ENCODE assay signal across 21 mouse cellular contexts in the genomic region with DNA sequence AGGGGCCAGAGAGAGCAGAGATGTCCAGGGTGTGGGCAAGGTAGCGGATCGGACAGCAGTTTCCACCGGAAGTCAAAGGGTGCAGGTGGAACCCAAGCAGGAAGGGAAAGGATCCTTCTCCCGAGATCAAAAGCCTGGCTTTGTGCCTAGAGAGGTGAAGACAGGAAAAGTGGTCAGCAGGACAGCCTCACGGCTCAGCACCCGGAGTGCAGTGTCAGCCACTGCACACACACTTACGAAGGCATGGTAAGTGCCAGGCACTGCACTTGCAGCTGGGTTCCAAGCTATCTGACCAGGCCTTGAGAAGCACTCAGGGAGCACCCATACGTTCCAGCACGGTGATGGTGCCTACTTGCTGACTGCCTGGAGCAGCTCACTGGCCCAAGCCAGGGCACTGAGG. TPM values are rescaled to one million over a fixed set of nuclear protein-coding genes. Genes with fewer than 3 reads are reported as not detected.
DNase-seq lines count a peak whose midpoint lies in the region; ATAC-seq and TF ChIP-seq lines count a peak whose summit lies in the region.
"Had no signal": no experiment of that assay in that cellular context is flagged by ENCODE, and none has a peak within 500 bp of the region (broad histone marks: within the 10 kb centered on the region; RNA-seq: fewer than 3 reads in every experiment).

No protein-coding gene starts in this region.

- H3K4me2 ChIP-seq in heart, embryonic 14.5 days (ENCODE audit: low read length) = no peak overlapping the region
- H3K4me2 ChIP-seq: forebrain, embryonic 13.5 days; hindbrain, embryonic 13.5 days had no signal

- 29% methylated on average over 9 of the region's 9 CpGs for WGBS in heart, embryonic 14.5 days
- 43% methylated on average over 9 of the region's 9 CpGs for WGBS in heart, adult 2 months

- no peak overlapping the region for H3K4me3 ChIP-seq in heart, embryonic 14.5 days (ENCODE audit: control insufficient read depth in 1 of 2, insufficient read depth in 1 of 2, low read depth in 1 of 2, low read length in 2 of 2)
- H3K4me3 ChIP-seq in heart, adult 2 months = no peak overlapping the region
- H3K4me3 ChIP-seq: embryonic facial prominence, embryonic 10.5 days; forebrain, embryonic 13.5 days; hindbrain, embryonic 13.5 days had no signal

- peaks cover 3% of the 10 kb centered on the region; the same call in 1 of the 2 replicates for H3K79me2 ChIP-seq in heart, adult 2 months (replicated peaks; ENCODE audit: control insufficient read depth, insufficient read depth, low read length)

- peaks cover 6 to 15% of the 10 kb centered on the region in 2 experiments for H3K4me1 ChIP-seq in heart, embryonic 14.5 days (ENCODE audit: control insufficient read depth in 2 of 2, insufficient read depth in 2 of 2, low read length in 2 of 2)
- peaks cover 2% of the 10 kb centered on the region for H3K4me1 ChIP-seq in heart, adult 2 months (ENCODE audit: control insufficient read depth, insufficient read depth, low read length)
- H3K4me1 ChIP-seq: forebrain, embryonic 13.5 days; hindbrain, embryonic 13.5 days had no signal

- no peak overlapping the region for H3K9ac ChIP-seq in heart, embryonic 14.5 days (ENCODE audit: low read length)
- no peak overlapping the region for H3K9ac ChIP-seq in heart, adult 2 months (ENCODE audit: low read depth, low read length)
- H3K9ac ChIP-seq: forebrain, embryonic 13.5 days; forebrain, postnatal 0 days; hindbrain, embryonic 13.5 days had no signal

- TF ChIP-seq CTCF in heart, adult 2 months (IDR thresholded peaks at IDR 0.05) = no peak

- intact Hi-C loops in heart, adult 2 months (cut with DNase I) = no loop called here
- intact Hi-C loops in heart, postnatal 14 days (cut with DNase I) = no loop called here

- no peaks in the 10 kb centered on the region for H3K9me3 ChIP-seq in heart, embryonic 14.5 days (ENCODE audit: control insufficient read depth, low read length)
- H3K9me3 ChIP-seq: embryonic facial prominence, embryonic 10.5 days; forebrain, embryonic 13.5 days; hindbrain, embryonic 13.5 days had no signal

- peak overlapping the region in 1 of 2 experiments; percentile 24; a peak in 1 of 4 replicates for H3K27ac ChIP-seq in heart, embryonic 14.5 days (replicated peaks in 1 of 2; ENCODE audit: control insufficient read depth in 1 of 2, insufficient read depth in 1 of 2, low read depth in 2 of 2, low read length in 2 of 2)
- H3K27ac ChIP-seq in heart, adult 2 months = no peak overlapping the region
- H3K27ac ChIP-seq: embryonic facial prominence, embryonic 10.5 days; forebrain, embryonic 13.5 days; hindbrain, embryonic 13.5 days had no signal

- no peaks in the 10 kb centered on the region for H3K27me3 ChIP-seq in heart, embryonic 14.5 days (ENCODE audit: control insufficient read depth, insufficient read depth, low read length)
- no peaks in the 10 kb centered on the region for H3K27me3 ChIP-seq in heart, adult 2 months (ENCODE audit: control insufficient read depth, insufficient read depth, low read length)
- H3K27me3 ChIP-seq: CH12.LX; forebrain, embryonic 13.5 days; hindbrain, embryonic 13.5 days had no signal

- TF ChIP-seq EP300 in heart, adult 2 months (IDR thresholded peaks at IDR 0.05; ENCODE audit: insufficient read depth, low read depth, low read length) = no peak

- peaks cover 74% of the 10 kb centered on the region for H3K36me3 ChIP-seq in heart, embryonic 14.5 days (ENCODE audit: control insufficient read depth, insufficient read depth, low read length)
- H3K36me3 ChIP-seq in heart, adult 2 months (ENCODE audit: control insufficient read depth, insufficient read depth, low read length) = no peaks in the 10 kb centered on the region

- TF ChIP-seq POLR2A in heart, adult 2 months (IDR thresholded peaks at IDR 0.05; ENCODE audit: insufficient read depth, low read depth, low read length) = no peak

- no peak for DNase-seq in heart, adult 2 months
- peak; percentile 66 for DNase-seq in heart, postnatal 4 days
- no peak for DNase-seq in heart, postnatal 14 days
- peak; percentile 33 for DNase-seq in kidney, postnatal 10 days
- no peak for DNase-seq in kidney, postnatal 14 days
- DNase-seq in liver = no peak
- DNase-seq: adrenal gland, adult 2 months; adrenal gland, postnatal 25 days; cerebellum, adult 2 months; cerebellum, postnatal 10 days; forebrain, postnatal 0 days; gastrocnemius, postnatal 25 days; heart, postnatal 36 days; kidney, adult 9 months had no signal

- ATAC-seq in heart, embryonic 14.5 days (ENCODE audit: insufficient number of reproducible peaks, insufficient read depth, low FRiP score, low read depth) = peak; percentile 61; the same call in 1 of the 2 replicates
- ATAC-seq: forebrain, embryonic 13.5 days; forebrain, postnatal 0 days; intestine, embryonic 16.5 days had no signal

RNA-seq across cellular contexts. Expression of a gene that starts 12.8 kb away (rescaled TPM):
- 20.9 and 22.1 TPM in 2 replicates for polyA plus RNA-seq in heart, embryonic 14.5 days (2014; fragmentation: Nextera tagmentation; extraction: Ambion mirVana)
- total RNA-seq in heart, adult 2 months (2021) = 1 to 10 TPM; 4.6 to 5.9 TPM
- 5.7 and 7.4 TPM in 2 replicates for polyA plus RNA-seq in heart, adult 2 months (2012; rRNA removed)
- 10 to 100 TPM; 17.1 to 17.2 TPM for total RNA-seq in heart, postnatal 4 days (2021)
- total RNA-seq in heart, postnatal 14 days (2021) = 1 to 10 TPM; 7.4 to 7.9 TPM

RNA-seq across cellular contexts. Expression of a gene that starts 17.4 kb away (rescaled TPM):
- 178 and 202 TPM in 2 replicates for polyA plus RNA-seq in heart, embryonic 14.5 days (2014; fragmentation: Nextera tagmentation; extraction: Ambion mirVana)
- 10 to 100 TPM; 83.8 to 89.9 TPM for total RNA-seq in heart, adult 2 months (2021)
- 85.3 and 101 TPM in 2 replicates for polyA plus RNA-seq in heart, adult 2 months (2012; rRNA removed)
- 100 to 1,000 TPM; 280 to 281 TPM for total RNA-seq in heart, postnatal 4 days (2021)
- 100 to 1,000 TPM; 139 to 166 TPM for total RNA-seq in heart, postnatal 14 days (2021)
- total RNA-seq: granulocyte monocyte progenitor cell, adult 5-6 weeks had no signal

RNA-seq across cellular contexts. Expression of a gene that starts 23.9 kb away (rescaled TPM):
- 1.0 and 1.9 TPM in 2 replicates for polyA plus RNA-seq in heart, embryonic 14.5 days (2014; fragmentation: Nextera tagmentation; extraction: Ambion mirVana)
- total RNA-seq in heart, adult 2 months (2021) = 1 to 10 TPM; 1.2 to 1.4 TPM
- polyA plus RNA-seq in heart, adult 2 months (2012; rRNA removed) = 2.4 and 3.4 TPM in 2 replicates
- total RNA-seq in heart, postnatal 4 days (2021) = 1 to 10 TPM; 2.4 to 3.7 TPM
- 1 to 10 TPM; 2.2 to 2.3 TPM for total RNA-seq in heart, postnatal 14 days (2021)
- total RNA-seq: granulocyte monocyte progenitor cell, adult 5-6 weeks had no signal

RNA-seq across cellular contexts. Expression of a gene that starts 24.7 kb away (rescaled TPM):
- 33.0 and 33.2 TPM in 2 replicates for polyA plus RNA-seq in heart, embryonic 14.5 days (2014; fragmentation: Nextera tagmentation; extraction: Ambion mirVana)
- 10 to 100 TPM; 17.5 to 20.1 TPM for total RNA-seq in heart, adult 2 months (2021)
- polyA plus RNA-seq in heart, adult 2 months (2012; rRNA removed) = 42.4 and 47.6 TPM in 2 replicates
- 10 to 100 TPM; 43.2 to 54.1 TPM for total RNA-seq in heart, postnatal 4 days (2021)
- 10 to 100 TPM; 39.2 to 39.7 TPM for total RNA-seq in heart, postnatal 14 days (2021)
- total RNA-seq: granulocyte monocyte progenitor cell, adult 5-6 weeks had no signal

RNA-seq across cellular contexts. Expression of a gene that starts 58.3 kb away (rescaled TPM):
- 24.1 and 28.6 TPM in 2 replicates for polyA plus RNA-seq in heart, embryonic 14.5 days (2014; fragmentation: Nextera tagmentation; extraction: Ambion mirVana)
- 10 to 100 TPM; 16.7 to 19.3 TPM for total RNA-seq in heart, adult 2 months (2021)
- 3.7 and 7.2 TPM in 2 replicates for polyA plus RNA-seq in heart, adult 2 months (2012; rRNA removed)
- 10 to 100 TPM; 21.6 to 22.3 TPM for total RNA-seq in heart, postnatal 4 days (2021)
- 10 to 100 TPM; 25.3 to 25.9 TPM for total RNA-seq in heart, postnatal 14 days (2021)

Comparison
In these comparisons a context has a peak if more than half of its experiments do, and no peak if none do; other contexts are left out.
1. DNase-seq: peak in heart, postnatal 4 days (single experiment) and kidney, postnatal 10 days (single experiment); none in heart, adult 2 months (0 of 2), heart, postnatal 14 days (0 of 2), kidney, postnatal 14 days (single experiment) and liver (single experiment).